Mouse (Mus musculus) lung, embryonic 16.5 days (tissue): Measurements from ENCODE around the gene Tspan13. TPM values are rescaled to one million over a fixed set of nuclear protein-coding genes. Genes with fewer than 3 reads are reported as not detected.

Experiments used
- ATAC-seq: fragments of 200-750 bp; cut with Nextera tagmentation; 2 replicates; pipeline ENCODE4 v1.8.0; 2017; ENCODE audit warnings: low read depth, mild to moderate bottlenecking, moderate library complexity
- H3K27ac ChIP-seq: fragments of 300-500 bp; sonication (generic); 2 replicates; pipeline ENCODE4 v1.5.1; 2014; ENCODE audit warnings: mild to moderate bottlenecking, control low read depth, low read length
- H3K27me3 ChIP-seq: fragments of 300-500 bp; sonication (generic); 2 replicates; pipeline ENCODE4 v1.6.1; 2014; ENCODE audit warnings: low read depth, low read length, mixed read lengths; ENCODE audit not compliant: control insufficient read depth, insufficient read depth
- H3K36me3 ChIP-seq: fragments of 300-500 bp; sonication (generic); 2 replicates; pipeline ENCODE4 v1.6.1; 2014; ENCODE audit warnings: low read length; ENCODE audit not compliant: control insufficient read depth, insufficient read depth
- H3K4me1 ChIP-seq: fragments of 300-500 bp; sonication (generic); replicated peaks from 2 replicates; pipeline ENCODE4 v1.6.1; 2014; ENCODE audit warnings: low read length, mixed read lengths; ENCODE audit not compliant: control insufficient read depth, insufficient read depth
- H3K4me2 ChIP-seq: fragments of 300-500 bp; sonication (generic); 2 replicates; pipeline ENCODE4 v1.6.1; 2014; ENCODE audit warnings: low read depth, low read length, control low read depth
- H3K4me3 ChIP-seq: fragments of 300-500 bp; sonication (generic); 2 replicates; pipeline ENCODE4 v1.5.1; 2014; ENCODE audit warnings: mild to moderate bottlenecking, low read length, control low read depth
- H3K9ac ChIP-seq: fragments of 300-500 bp; sonication (generic); 2 replicates; pipeline ENCODE4 v1.6.1; 2014; ENCODE audit warnings: low read length, control low read depth
- H3K9me3 ChIP-seq: fragments of 300-500 bp; sonication (generic); 2 replicates; pipeline ENCODE4 v1.6.1; 2016; ENCODE audit warnings: low read length; ENCODE audit not compliant: control insufficient read depth
- WGBS: fragments of 180-500 bp; shearing (Covaris S2); extraction: QIAGEN DNeasy Blood & Tissue Kit; methylation state at CpG from one replicate; pipeline ENCODE4 v1.1.7; 2014; 5-methylcytosine and 5-hydroxymethylcytosine counted together
- polyA plus RNA-seq: library from polyadenylated mRNA; unstranded; fragments of >200 nt; fragmentation: Nextera tagmentation; extraction: Ambion mirVana; gene quantifications from 2 replicates; pipeline ENCODE4 v1.2.1, GENCODE M21; 2015

Tspan13 gene
- polyA plus RNA-seq, 1 experiment from 2014 or later, result 139 TPM

DNA sequence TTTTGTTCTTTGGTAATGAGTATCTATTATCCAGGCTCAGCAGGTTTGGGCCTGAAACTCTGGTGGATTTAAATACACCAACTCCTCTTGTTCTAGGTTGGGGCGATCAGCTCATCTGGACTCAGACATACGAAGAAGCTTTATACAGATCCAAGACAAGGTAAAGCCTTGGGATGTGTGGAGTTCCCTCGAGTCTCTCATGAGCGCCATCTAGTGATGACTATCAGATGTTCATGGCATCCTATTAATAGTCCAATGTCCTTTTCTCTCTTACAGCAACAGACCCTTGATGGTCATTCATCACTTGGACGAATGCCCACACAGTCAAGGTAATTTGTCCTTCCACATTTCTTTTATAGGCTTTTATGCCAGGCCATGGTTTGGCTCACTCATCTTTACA, 46.5 kb downstream of the Tspan13 start:
- Histone ChIP-seq H3K4me2 (no peak overlapping the region), H3K9me3 (no peaks in the 10 kb centered on the region), H3K36me3 (no peaks in the 10 kb centered on the region), H3K4me1 (no peaks in the 10 kb centered on the region), H3K4me3 (no peak overlapping the region), H3K27me3 (no peaks in the 10 kb centered on the region), H3K27ac (no peak overlapping the region), H3K9ac (no peak overlapping the region)
- WGBS, result 21% methylated on average over 5 of the region's 5 CpGs
- peak; percentile 57; the same call in 1 of the 2 replicates for ATAC-seq

DNA sequence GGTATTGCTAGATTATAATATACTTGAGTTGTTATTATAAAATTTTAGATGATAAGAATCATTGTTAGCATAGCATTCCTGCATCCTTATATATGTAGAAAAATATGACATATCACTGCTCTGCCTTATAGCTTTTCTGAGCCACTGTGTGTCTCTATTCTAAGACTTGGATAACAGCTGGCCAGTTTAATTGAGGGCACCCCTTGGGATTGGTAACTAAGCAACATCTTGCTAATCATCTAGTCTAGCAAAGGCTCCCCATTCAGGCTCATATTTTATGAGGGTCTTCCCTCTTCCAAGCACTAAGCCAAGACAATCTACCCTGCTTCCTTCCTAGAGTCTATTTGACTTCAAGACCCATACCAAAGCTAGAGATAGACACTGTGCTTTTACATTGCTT, 48.2 kb downstream of the Tspan13 start:
- no peak overlapping the region for H3K9ac ChIP-seq
- no peaks in the 10 kb centered on the region for H3K27me3 ChIP-seq
- no peak overlapping the region for H3K27ac ChIP-seq
- no peaks in the 10 kb centered on the region for H3K9me3 ChIP-seq
- no peak for ATAC-seq
- H3K36me3 ChIP-seq, result no peaks in the 10 kb centered on the region
- no peaks in the 10 kb centered on the region for H3K4me1 ChIP-seq
- H3K4me2 ChIP-seq, result no peak overlapping the region
- no peak overlapping the region for H3K4me3 ChIP-seq

DNA sequence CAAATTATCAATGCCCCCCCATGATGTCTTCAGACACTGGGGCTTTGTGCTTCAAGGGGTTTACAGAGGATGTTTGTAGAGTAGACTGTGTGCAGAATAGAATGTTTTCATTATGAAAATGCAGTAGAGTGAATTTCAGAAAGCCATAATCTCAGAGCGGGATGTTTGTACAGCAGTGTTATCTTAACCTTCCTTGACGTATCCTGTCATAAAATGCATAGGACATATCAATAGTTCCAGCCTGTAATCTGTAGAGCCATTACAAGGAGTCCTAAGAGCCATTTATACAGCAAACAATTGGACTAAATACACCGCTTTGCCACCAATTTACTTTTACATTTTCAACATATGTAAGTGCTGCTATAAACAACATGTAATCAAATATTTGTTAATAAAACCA, 48.7 kb downstream of the Tspan13 start:
- ATAC-seq, result no peak
- no peak overlapping the region for H3K4me3 ChIP-seq
- H3K36me3 ChIP-seq, result no peaks in the 10 kb centered on the region
- H3K4me1 ChIP-seq, result no peaks in the 10 kb centered on the region
- 47% methylated on average over 3 of the region's 3 CpGs for WGBS
- H3K27ac ChIP-seq, result no peak overlapping the region
- H3K27me3 ChIP-seq, result no peaks in the 10 kb centered on the region
- H3K9ac ChIP-seq, result no peak overlapping the region
- H3K4me2 ChIP-seq, result no peak overlapping the region
- no peaks in the 10 kb centered on the region for H3K9me3 ChIP-seq

DNA sequence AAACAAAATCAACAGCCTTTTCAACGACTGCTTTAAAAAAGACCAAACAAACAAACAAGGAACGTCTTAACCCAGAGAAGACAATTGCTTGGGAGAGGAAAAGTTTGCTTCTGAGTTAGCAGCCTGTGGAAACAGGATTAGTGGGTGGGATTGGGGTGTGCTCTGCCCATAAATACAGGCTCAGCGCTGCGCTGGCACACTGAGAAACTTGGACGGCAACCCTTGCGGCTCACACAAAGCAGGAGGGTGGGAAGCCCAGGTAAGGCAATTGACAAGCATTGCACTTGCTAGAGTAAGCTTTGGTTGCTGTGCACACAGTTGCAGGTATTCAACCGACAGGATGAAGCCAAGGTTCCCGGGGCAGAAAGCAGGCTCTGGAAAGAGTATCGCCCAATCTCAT, 49.6 kb downstream of the Tspan13 start, which contains the start of gene Agr2:
Gene Agr2 (plus strand): TSS at position 197 of the 400 bp plus-strand sequence.
- Histone ChIP-seq H3K36me3 (no peaks in the 10 kb centered on the region), H3K27ac (no peak within 1 kb of the TSS), H3K4me2 (no peak within 1 kb of the TSS), H3K9ac (no peak within 1 kb of the TSS), H3K4me1 (no peaks in the 10 kb centered on the region), H3K27me3 (no peaks in the 10 kb centered on the region), H3K4me3 (no peak within 1 kb of the TSS), H3K9me3 (no peaks in the 10 kb centered on the region)
- no peak for ATAC-seq
- WGBS, result 54% methylated on average over 9 of the region's 9 CpGs

DNA sequence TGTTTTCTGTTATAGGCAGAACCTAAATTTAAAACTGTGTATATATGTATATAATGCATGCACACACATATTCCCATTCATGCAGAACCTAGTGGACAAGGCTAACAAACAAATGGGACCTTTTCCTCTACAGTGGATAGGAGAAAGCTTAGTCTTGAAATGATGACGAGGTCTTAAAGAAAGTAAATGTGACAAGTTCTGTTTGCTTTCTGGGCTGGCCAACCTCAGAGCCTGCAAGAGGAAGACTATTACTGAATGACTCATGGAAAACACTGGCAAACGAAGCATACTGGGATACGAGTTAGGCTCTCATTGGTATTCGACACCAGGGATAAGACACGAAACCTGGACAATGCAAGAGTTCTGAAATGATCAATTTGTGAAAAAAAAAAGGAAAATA, 57.6 kb downstream of the Tspan13 start:
- Histone ChIP-seq H3K27me3 (no peaks in the 10 kb centered on the region), H3K27ac (no peak overlapping the region), H3K4me3 (no peak overlapping the region), H3K9me3 (no peaks in the 10 kb centered on the region), H3K9ac (no peak overlapping the region), H3K36me3 (no peaks in the 10 kb centered on the region), H3K4me1 (peaks cover 7% of the 10 kb centered on the region), H3K4me2 (no peak overlapping the region)
- WGBS, result 89% methylated on average over 5 of the region's 5 CpGs
- ATAC-seq, result no peak

DNA sequence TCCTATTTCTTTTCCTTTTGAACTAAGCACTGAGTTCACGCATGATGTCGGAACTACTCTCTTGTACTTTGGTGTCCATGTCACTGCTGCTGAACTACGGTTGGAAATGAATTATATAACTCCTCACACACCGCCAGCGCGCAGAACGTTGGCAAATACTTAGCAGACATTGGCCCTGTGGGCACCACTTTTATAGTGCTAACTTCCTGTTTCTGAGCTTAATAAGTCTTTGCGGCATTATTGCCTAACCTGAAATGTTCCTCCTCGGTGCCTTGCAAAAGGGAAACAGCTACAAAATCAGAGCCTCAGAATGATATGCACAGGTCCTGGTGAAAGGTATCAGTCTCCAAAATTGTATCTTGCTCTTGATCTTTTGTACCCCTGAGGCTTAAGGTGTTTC, 58.8 kb downstream of the Tspan13 start:
- no peaks in the 10 kb centered on the region for H3K27me3 ChIP-seq
- H3K4me1 ChIP-seq, result peaks cover 7% of the 10 kb centered on the region
- H3K27ac ChIP-seq, result no peak overlapping the region
- no peak overlapping the region for H3K9ac ChIP-seq
- no peaks in the 10 kb centered on the region for H3K9me3 ChIP-seq
- no peak overlapping the region for H3K4me2 ChIP-seq
- no peaks in the 10 kb centered on the region for H3K36me3 ChIP-seq
- ATAC-seq, result no peak
- no peak overlapping the region for H3K4me3 ChIP-seq
- WGBS, result 88% methylated on average over 9 of the region's 9 CpGs

DNA sequence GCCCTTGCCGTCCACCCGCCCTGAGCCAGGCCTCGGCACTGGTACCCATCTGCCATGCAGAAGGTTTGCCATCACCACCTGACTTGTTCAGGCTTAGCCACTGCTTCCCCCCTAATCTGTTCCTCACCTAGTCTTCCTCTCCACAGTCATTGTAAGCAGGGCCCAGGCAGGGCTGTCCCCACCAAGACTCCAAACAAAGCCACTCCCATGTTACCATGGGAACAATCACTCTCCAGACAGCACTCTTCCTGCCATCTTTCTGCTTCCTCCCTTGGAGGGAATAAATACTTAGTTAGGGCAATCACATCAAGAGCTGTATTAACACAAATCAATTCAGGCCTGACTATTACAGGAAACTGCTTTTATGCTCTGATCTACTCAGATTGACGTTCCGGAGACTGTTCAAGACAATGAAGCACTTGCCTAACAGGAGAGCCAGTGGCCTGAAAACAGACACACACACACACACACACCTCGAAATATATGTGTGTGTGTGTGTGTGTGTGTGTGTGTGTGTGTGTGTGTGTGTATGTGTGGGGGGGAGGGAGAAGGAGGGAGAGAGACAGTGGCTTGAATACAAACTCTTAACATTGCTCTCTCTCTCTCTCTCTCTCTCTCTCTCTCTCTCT, 60.5 kb downstream of the Tspan13 start:
- peak overlapping the region; percentile 36; the same call in 1 of the 2 replicates for H3K27ac ChIP-seq
- no peak overlapping the region for H3K9ac ChIP-seq
- H3K4me1 ChIP-seq, result peaks cover 7% of the 10 kb centered on the region
- 17% methylated on average over 6 of the region's 6 CpGs for WGBS
- peak; percentile 94 for ATAC-seq
- no peaks in the 10 kb centered on the region for H3K27me3 ChIP-seq
- H3K4me2 ChIP-seq, result no peak overlapping the region
- H3K36me3 ChIP-seq, result no peaks in the 10 kb centered on the region
- no peaks in the 10 kb centered on the region for H3K9me3 ChIP-seq
- H3K4me3 ChIP-seq, result no peak overlapping the region

DNA sequence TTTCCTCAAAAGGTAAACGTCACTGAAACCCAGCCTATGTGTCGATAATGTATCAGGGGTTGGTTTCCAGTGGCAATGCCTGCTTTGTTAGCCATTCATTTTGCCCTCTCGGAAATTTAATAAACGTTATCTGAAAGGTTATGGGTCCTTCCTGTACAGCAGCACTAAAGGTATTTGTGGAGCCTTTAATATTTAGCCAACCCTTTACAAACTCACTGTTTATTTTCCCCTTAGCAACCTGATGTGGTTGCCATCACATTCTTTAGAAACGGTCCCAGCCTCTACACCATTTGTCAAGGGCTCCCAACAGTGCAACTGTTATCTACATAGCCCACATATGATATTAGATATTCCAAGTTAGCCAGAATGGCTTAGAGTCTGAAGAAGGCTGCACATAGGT, 62.7 kb downstream of the Tspan13 start:
- Histone ChIP-seq H3K4me3 (no peak overlapping the region), H3K27ac (no peak overlapping the region), H3K9ac (no peak overlapping the region), H3K4me1 (peaks cover 7% of the 10 kb centered on the region), H3K27me3 (no peaks in the 10 kb centered on the region), H3K36me3 (no peaks in the 10 kb centered on the region), H3K4me2 (no peak overlapping the region), H3K9me3 (no peaks in the 10 kb centered on the region)
- no peak for ATAC-seq
- WGBS, result 39% methylated on average over 5 of the region's 5 CpGs

DNA sequence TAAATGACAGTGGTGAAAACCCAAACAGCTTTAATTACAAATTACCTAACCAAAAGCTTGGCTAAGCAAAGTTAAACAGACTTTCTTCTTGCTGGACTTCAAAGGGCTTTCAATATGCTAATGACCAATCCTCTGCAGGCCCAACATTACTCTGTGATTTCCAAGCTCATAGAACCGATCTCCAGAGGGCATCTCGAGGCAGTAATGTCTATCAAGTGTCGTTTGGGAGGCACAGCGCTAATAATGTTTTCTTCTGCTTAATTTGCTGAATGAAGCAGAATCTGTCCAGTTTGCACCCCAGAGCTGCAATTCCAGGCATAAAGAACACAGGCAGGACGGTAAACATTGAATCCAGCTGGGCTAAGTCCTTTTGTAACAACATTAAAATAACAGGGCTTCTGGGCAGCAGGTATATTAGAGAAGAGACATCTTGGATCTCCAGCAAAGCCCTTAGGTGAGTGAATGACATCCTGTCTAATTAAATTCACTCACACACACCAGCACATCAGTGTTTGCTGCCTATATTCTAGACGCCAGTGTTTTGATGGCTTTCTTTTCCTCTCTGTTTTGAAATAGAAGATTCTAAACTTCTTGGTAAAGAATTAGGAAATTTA, 64.6 kb downstream of the Tspan13 start:
- 42% methylated on average over 6 of the region's 6 CpGs for WGBS
- Histone ChIP-seq H3K36me3 (no peaks in the 10 kb centered on the region), H3K27me3 (no peaks in the 10 kb centered on the region), H3K4me3 (no peak overlapping the region), H3K4me2 (no peak overlapping the region), H3K27ac (no peak overlapping the region), H3K4me1 (peaks cover 7% of the 10 kb centered on the region), H3K9me3 (no peaks in the 10 kb centered on the region), H3K9ac (no peak overlapping the region)
- no peak for ATAC-seq
